Comparison of ENCODE assay signal across 20 mouse cellular contexts in genomic region chr13:29943541-29944039, GRCm38 (mm10). TPM values are rescaled to one million over a fixed set of nuclear protein-coding genes. Genes with fewer than 3 reads are reported as not detected.
DNase-seq lines count a peak whose midpoint lies in the region; ATAC-seq and TF ChIP-seq lines count a peak whose summit lies in the region.
"Had no signal": no experiment of that assay in that cellular context is flagged by ENCODE, and none has a peak within 500 bp of the region (broad histone marks: within the 10 kb centered on the region; RNA-seq: fewer than 3 reads in every experiment).

No protein-coding gene starts in this region.

- TF ChIP-seq POLR2A in cerebellum, adult 2 months (IDR thresholded peaks at IDR 0.05; ENCODE audit: borderline replicate concordance, insufficient read depth, low read length) = no peak

- no peak overlapping the region for H3K4me3 ChIP-seq in cerebellum, adult 2 months (replicated peaks; ENCODE audit: insufficient read depth, low read depth, low read length)
- H3K4me3 ChIP-seq in forebrain, postnatal 0 days (ENCODE audit: low read depth, low read length) = no peak overlapping the region
- H3K4me3 ChIP-seq in forebrain, embryonic 10.5 days = no peak overlapping the region
- H3K4me3 ChIP-seq in midbrain, postnatal 0 days (ENCODE audit: low read depth, low read length) = no peak overlapping the region
- no peak overlapping the region for H3K4me3 ChIP-seq in midbrain, embryonic 11.5 days (ENCODE audit: low read depth, low read length)
- H3K4me3 ChIP-seq: heart, embryonic 12.5 days; intestine, embryonic 15.5 days had no signal

- peak; percentile 18 to 29 for DNase-seq in cerebellum, adult 2 months
- no peak for DNase-seq in cerebellum, postnatal 36 days
- DNase-seq in forebrain, postnatal 0 days = peak; percentile 15
- DNase-seq in forebrain, embryonic 10.5 days (ENCODE audit: extremely low spot score, low spot score) = no peak
- DNase-seq in midbrain, postnatal 0 days (ENCODE audit: low spot score) = peak; percentile 8
- no peak for DNase-seq in midbrain, embryonic 11.5 days (ENCODE audit: low spot score, missing footprints)
- peak; percentile 27 for DNase-seq in telencephalon, adult 2 months (ENCODE audit: low read depth, low spot score)
- DNase-seq in adrenal gland, adult (ENCODE audit: inconsistent age in 2 of 2, low spot score in 1 of 2) = no peak
- DNase-seq: adrenal gland, postnatal 25 days; heart, postnatal 36 days; layer of hippocampus, adult 9-11 months; lung, embryonic 14.5 days; midbrain, embryonic 14.5 days; thymus, adult 18-20 months had no signal

- no peaks in the 10 kb centered on the region for H3K27me3 ChIP-seq in cerebellum, adult 2 months (ENCODE audit: control insufficient read depth, insufficient read depth, low read length)
- H3K27me3 ChIP-seq in forebrain, postnatal 0 days (ENCODE audit: insufficient read depth, low read length) = no peaks in the 10 kb centered on the region
- H3K27me3 ChIP-seq in forebrain, embryonic 10.5 days (ENCODE audit: poor library complexity, severe bottlenecking) = no peaks in the 10 kb centered on the region
- H3K27me3 ChIP-seq in midbrain, postnatal 0 days (ENCODE audit: insufficient read depth, low read length) = no peaks in the 10 kb centered on the region
- H3K27me3 ChIP-seq in midbrain, embryonic 11.5 days (ENCODE audit: control insufficient read depth, insufficient read depth, low read length) = no peaks in the 10 kb centered on the region
- H3K27me3 ChIP-seq: CH12.LX; heart, embryonic 12.5 days; intestine, embryonic 15.5 days had no signal

- no peak for TF ChIP-seq CTCF in cerebellum, adult 2 months (IDR thresholded peaks at IDR 0.05; ENCODE audit: borderline replicate concordance, insufficient read depth, low read depth, low read length)
- no peak for TF ChIP-seq CTCF in forebrain, postnatal 0 days (IDR thresholded peaks at IDR 0.05; ENCODE audit: low read depth)
- TF ChIP-seq CTCF in midbrain, postnatal 0 days (IDR thresholded peaks at IDR 0.05) = no peak

- 0 out of 2 replicates have a peak, but pooled peaks have one; percentile 12 for ATAC-seq in forebrain, postnatal 0 days
- no peak for ATAC-seq in midbrain, postnatal 0 days (ENCODE audit: low FRiP score)
- ATAC-seq in midbrain, embryonic 11.5 days (ENCODE audit: low FRiP score) = no peak
- ATAC-seq: intestine, embryonic 15.5 days had no signal

- no peak overlapping the region for H3K9ac ChIP-seq in forebrain, postnatal 0 days
- H3K9ac ChIP-seq in midbrain, postnatal 0 days (replicated peaks; ENCODE audit: low read length, poor library complexity, severe bottlenecking) = no peak overlapping the region
- no peak overlapping the region for H3K9ac ChIP-seq in midbrain, embryonic 11.5 days (ENCODE audit: low read length)
- H3K9ac ChIP-seq: heart, embryonic 12.5 days; intestine, embryonic 15.5 days; lung, embryonic 14.5 days had no signal

- no peaks in the 10 kb centered on the region for H3K36me3 ChIP-seq in forebrain, postnatal 0 days (ENCODE audit: insufficient read depth)
- H3K36me3 ChIP-seq in forebrain, embryonic 10.5 days (replicated peaks) = peaks cover 87% of the 10 kb centered on the region
- H3K36me3 ChIP-seq in midbrain, postnatal 0 days (ENCODE audit: insufficient read depth, low read length) = no peaks in the 10 kb centered on the region
- H3K36me3 ChIP-seq in midbrain, embryonic 11.5 days (ENCODE audit: control insufficient read depth, insufficient read depth, low read length) = no peaks in the 10 kb centered on the region; the same call in 1 of the 2 replicates

- H3K27ac ChIP-seq in cerebellum, adult 2 months (ENCODE audit: insufficient read depth, low read length) = 0 out of 2 replicates have a peak overlapping the region, but pooled peaks have one; percentile 33
- no peak overlapping the region for H3K27ac ChIP-seq in forebrain, postnatal 0 days (ENCODE audit: low read depth, low read length)
- no peak overlapping the region for H3K27ac ChIP-seq in forebrain, embryonic 10.5 days
- no peak overlapping the region for H3K27ac ChIP-seq in midbrain, postnatal 0 days (ENCODE audit: low read depth, low read length)
- no peak overlapping the region for H3K27ac ChIP-seq in midbrain, embryonic 11.5 days (ENCODE audit: low read depth, low read length)
- H3K27ac ChIP-seq: intestine, embryonic 15.5 days; kidney, postnatal 0 days; macrophage had no signal

- peaks cover 4% of the 10 kb centered on the region for H3K4me1 ChIP-seq in cerebellum, adult 2 months (ENCODE audit: control insufficient read depth, insufficient read depth, low read length)
- H3K4me1 ChIP-seq in forebrain, postnatal 0 days (ENCODE audit: insufficient read depth) = no peaks in the 10 kb centered on the region
- H3K4me1 ChIP-seq in forebrain, embryonic 10.5 days = 0 out of 2 replicates have a peak, but pooled peaks cover 3% of the 10 kb centered on the region
- no peaks in the 10 kb centered on the region for H3K4me1 ChIP-seq in midbrain, postnatal 0 days (ENCODE audit: insufficient read depth, low read length)
- no peaks in the 10 kb centered on the region for H3K4me1 ChIP-seq in midbrain, embryonic 11.5 days (ENCODE audit: control insufficient read depth, insufficient read depth, low read length)

- H3K4me2 ChIP-seq in forebrain, postnatal 0 days (ENCODE audit: low read depth) = no peak overlapping the region
- H3K4me2 ChIP-seq in midbrain, postnatal 0 days (ENCODE audit: low read depth, low read length, poor library complexity, severe bottlenecking) = no peak overlapping the region
- no peak overlapping the region for H3K4me2 ChIP-seq in midbrain, embryonic 11.5 days
- H3K4me2 ChIP-seq: heart, embryonic 12.5 days; intestine, embryonic 15.5 days; liver, embryonic 11.5 days; lung, embryonic 14.5 days had no signal

- WGBS in cerebellum, adult 2 months = 28% methylated on average over 3 of the region's 3 CpGs
- 53% methylated on average over 3 of the region's 3 CpGs for WGBS in forebrain, postnatal 0 days
- WGBS in forebrain, embryonic 10.5 days = 100% methylated on average over 3 of the region's 3 CpGs
- 74% methylated on average over 3 of the region's 3 CpGs for WGBS in midbrain, postnatal 0 days
- WGBS in midbrain, embryonic 11.5 days = 88% methylated on average over 3 of the region's 3 CpGs

- no peaks in the 10 kb centered on the region for H3K9me3 ChIP-seq in forebrain, postnatal 0 days (ENCODE audit: low read length)
- no peaks in the 10 kb centered on the region for H3K9me3 ChIP-seq in forebrain, embryonic 10.5 days
- no peaks in the 10 kb centered on the region for H3K9me3 ChIP-seq in midbrain, postnatal 0 days (ENCODE audit: low read length)
- no peaks in the 10 kb centered on the region for H3K9me3 ChIP-seq in midbrain, embryonic 11.5 days (ENCODE audit: control insufficient read depth, low read length)
- H3K9me3 ChIP-seq: heart, embryonic 12.5 days; intestine, embryonic 15.5 days had no signal

RNA-seq across cellular contexts. Expression of gene E2f3, which starts 42.3 kb away (rescaled TPM):
- polyA plus RNA-seq in cerebellum, adult 2 months (2012; rRNA removed) = 10.0 and 10.9 TPM in 2 replicates
- total RNA-seq in forebrain, postnatal 0 days (2014; rRNA removed) = 8.5 and 11.3 TPM in 2 replicates
- 2.5 and 3.5 TPM in 2 replicates for polyA plus RNA-seq in forebrain, postnatal 0 days (2015; fragmentation: Nextera tagmentation; extraction: Ambion mirVana)
- polyA plus RNA-seq in forebrain, embryonic 10.5 days (2016; fragmentation: Nextera tagmentation; extraction: Ambion mirVana) = 22.5 and 25.6 TPM in 2 replicates
- total RNA-seq in midbrain, postnatal 0 days (2014; rRNA removed) = 8.7 and 9.2 TPM in 2 replicates
- 2.9 and 3.3 TPM in 2 replicates for polyA plus RNA-seq in midbrain, postnatal 0 days (2015; fragmentation: Nextera tagmentation; extraction: Ambion mirVana)
- 16.5 and 17.7 TPM in 2 replicates for polyA plus RNA-seq in midbrain, embryonic 11.5 days (2014; fragmentation: Nextera tagmentation; extraction: Ambion mirVana)

Comparison
In these comparisons a context has a peak if more than half of its experiments do, and no peak if none do; other contexts are left out.
1. DNase-seq: peak in cerebellum, adult 2 months (2 of 2), forebrain, postnatal 0 days (single experiment), midbrain, postnatal 0 days (single experiment) and telencephalon, adult 2 months (single experiment); none in cerebellum, postnatal 36 days (0 of 2), forebrain, embryonic 10.5 days (single experiment), midbrain, embryonic 11.5 days (single experiment) and adrenal gland, adult (0 of 2).